Mouse (Mus musculus) kidney, embryonic 14.5 days (tissue): ENCODE measurements around the gene Spata32. TPM values are rescaled to one million over a fixed set of nuclear protein-coding genes. Genes with fewer than 3 reads are reported as not detected.

Experiments
- ATAC-seq: fragments of 200-750 bp; cut with Nextera tagmentation; 2 replicates; pipeline ENCODE4 v1.8.0; 2017; ENCODE audit warnings: moderate number of reproducible peaks, mild to moderate bottlenecking, moderate TSS enrichment, moderate library complexity; ENCODE audit not compliant: low FRiP score, low TSS enrichment
- H3K27ac ChIP-seq: fragments of 300-500 bp; sonication (generic); 2 replicates; pipeline ENCODE4 v1.5.1; 2014; ENCODE audit warnings: low read depth, mild to moderate bottlenecking, low read length, moderate library complexity, mixed read lengths
- H3K27me3 ChIP-seq: fragments of 300-500 bp; sonication (generic); 2 replicates; pipeline ENCODE4 v1.6.1; 2014; ENCODE audit warnings: mild to moderate bottlenecking, low read length; ENCODE audit not compliant: control insufficient read depth, insufficient read depth
- H3K36me3 ChIP-seq: fragments of 300-500 bp; sonication (generic); 2 replicates; pipeline ENCODE4 v1.6.1; 2014; ENCODE audit warnings: low read length, mixed read lengths; ENCODE audit not compliant: control insufficient read depth, insufficient read depth
- H3K4me1 ChIP-seq: fragments of 300-500 bp; sonication (generic); 2 replicates; pipeline ENCODE4 v1.6.1; 2014; ENCODE audit warnings: low read length, mixed read lengths; ENCODE audit not compliant: control insufficient read depth, insufficient read depth
- H3K4me2 ChIP-seq: fragments of 300-500 bp; sonication (generic); replicated peaks from 2 replicates; pipeline ENCODE4 v1.6.1; 2014; ENCODE audit warnings: low read depth, mild to moderate bottlenecking, low read length
- H3K4me3 ChIP-seq: fragments of 300-500 bp; sonication (generic); 2 replicates; pipeline ENCODE4 v1.5.1; 2014; ENCODE audit warnings: mild to moderate bottlenecking, low read length
- H3K9ac ChIP-seq: fragments of 300-500 bp; sonication (generic); 2 replicates; pipeline ENCODE4 v1.6.1; 2014; ENCODE audit warnings: low read depth, mild to moderate bottlenecking, low read length, moderate library complexity
- H3K9me3 ChIP-seq: fragments of 300-500 bp; sonication (generic); 2 replicates; pipeline ENCODE4 v1.6.1; 2016; ENCODE audit warnings: low read length; ENCODE audit not compliant: control insufficient read depth
- WGBS: fragments of 180-500 bp; shearing (Covaris S2); extraction: QIAGEN DNeasy Blood & Tissue Kit; methylation state at CpG from one replicate; pipeline ENCODE4 v1.1.7; 2014; 5-methylcytosine and 5-hydroxymethylcytosine counted together
- polyA plus RNA-seq: library from polyadenylated mRNA; unstranded; fragments of >200 nt; fragmentation: Nextera tagmentation; extraction: Ambion mirVana; gene quantifications from 2 replicates; pipeline ENCODE4 v1.2.1, GENCODE M21; 2014

Gene Spata32
- polyA plus RNA-seq, 1 experiment from 2014 or later: not detected

DNA sequence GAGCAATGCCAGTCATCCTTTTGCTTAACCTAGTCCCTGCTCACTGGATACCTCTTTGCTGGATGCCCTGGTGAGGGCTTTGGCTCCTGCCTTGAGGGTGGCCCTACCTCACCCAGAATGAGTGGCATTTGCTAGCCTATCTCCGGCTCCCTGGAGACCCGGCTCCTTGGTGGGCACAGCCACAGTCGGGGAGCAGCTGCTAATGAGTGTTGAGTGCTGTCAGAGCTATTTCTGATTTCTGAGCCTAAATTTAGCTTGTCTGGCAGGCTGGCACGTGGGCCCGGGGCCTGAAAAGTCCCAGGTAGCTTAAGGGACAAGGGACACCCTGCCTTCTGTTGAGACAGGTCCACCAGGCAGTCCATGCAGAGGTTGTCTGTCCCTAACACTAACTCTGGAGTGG is 41.0 kb downstream of the Spata32 start:
- H3K27ac ChIP-seq: no peak overlapping the region
- no peaks in the 10 kb centered on the region for H3K36me3 ChIP-seq
- 84% methylated on average over 5 of the region's 5 CpGs for WGBS
- H3K27me3 ChIP-seq: peaks cover 6% of the 10 kb centered on the region
- H3K9ac ChIP-seq: no peak overlapping the region
- H3K4me3 ChIP-seq: no peak overlapping the region
- no peaks in the 10 kb centered on the region for H3K9me3 ChIP-seq
- no peak overlapping the region for H3K4me2 ChIP-seq
- peaks cover 13% of the 10 kb centered on the region for H3K4me1 ChIP-seq
- no peak for ATAC-seq

DNA sequence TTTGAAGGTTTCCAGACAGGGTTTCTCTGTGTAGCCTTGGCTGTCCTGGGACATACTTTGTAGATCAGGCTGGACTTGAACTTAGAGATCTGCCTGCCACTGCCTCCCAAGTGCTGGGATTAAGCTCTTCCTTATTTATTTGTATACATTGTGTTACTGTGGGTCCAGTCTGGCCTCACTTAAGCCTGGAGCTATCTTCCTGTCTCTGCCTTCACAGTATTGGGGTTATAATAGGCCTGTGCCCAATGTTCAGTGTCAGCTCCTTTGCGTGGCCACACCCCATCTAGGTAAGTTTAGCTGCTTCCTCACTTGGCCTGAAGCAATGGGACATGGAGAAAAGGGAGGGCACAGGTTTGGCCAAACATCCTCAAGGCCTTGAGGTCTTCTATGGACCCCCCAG is 41.7 kb downstream of the Spata32 start:
- H3K4me2 ChIP-seq: no peak overlapping the region
- no peak overlapping the region for H3K4me3 ChIP-seq
- H3K27me3 ChIP-seq: peaks cover 13% of the 10 kb centered on the region
- no peak overlapping the region for H3K27ac ChIP-seq
- no peaks in the 10 kb centered on the region for H3K9me3 ChIP-seq
- WGBS: 81% methylated on average over 1 of the region's 1 CpGs
- no peak overlapping the region for H3K9ac ChIP-seq
- peaks cover 14% of the 10 kb centered on the region for H3K4me1 ChIP-seq
- H3K36me3 ChIP-seq: no peaks in the 10 kb centered on the region
- no peak for ATAC-seq

DNA sequence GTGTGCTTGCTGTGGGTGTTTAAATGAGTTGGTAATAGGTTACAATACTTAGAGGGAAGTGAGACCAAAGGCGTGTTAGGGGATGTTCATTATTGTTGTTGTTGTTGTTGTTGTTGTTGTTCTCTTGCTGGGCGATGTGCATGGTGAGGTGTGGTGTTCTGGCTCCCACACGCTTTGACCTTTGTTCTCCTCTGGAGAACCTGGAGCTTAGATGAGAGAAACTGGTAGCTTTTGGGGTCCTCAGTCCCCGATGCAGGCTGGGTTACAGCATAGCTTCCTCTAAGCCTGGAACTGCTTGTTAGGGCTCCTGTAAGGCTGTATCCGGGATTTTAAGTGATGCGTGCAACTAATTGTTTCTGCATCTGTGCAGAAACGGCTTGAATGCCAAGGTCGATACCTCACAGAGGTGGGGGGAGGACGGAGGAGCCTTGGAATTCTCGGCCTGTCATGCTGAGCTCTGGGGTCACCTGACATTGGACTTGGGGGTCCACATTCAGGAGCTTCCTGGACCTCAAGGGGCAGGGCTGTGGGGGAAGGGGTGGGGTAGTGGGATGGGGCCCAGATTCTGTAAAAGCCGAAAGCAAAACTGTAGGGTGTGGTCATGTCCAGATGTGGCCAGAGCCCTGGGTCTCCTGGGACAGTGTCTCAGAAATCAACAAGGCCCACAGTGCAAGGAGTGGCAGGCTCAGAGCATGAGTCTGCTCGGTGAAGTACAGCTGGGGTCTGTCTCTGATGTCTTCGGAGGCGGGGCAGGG is 42.4 kb downstream of the Spata32 start:
- WGBS: 67% methylated on average over 14 of the region's 14 CpGs
- Histone ChIP-seq H3K4me3 (no peak overlapping the region), H3K27ac (no peak overlapping the region), H3K4me2 (no peak overlapping the region), H3K9ac (no peak overlapping the region), H3K4me1 (peaks cover 14% of the 10 kb centered on the region), H3K27me3 (peaks cover 19% of the 10 kb centered on the region), H3K36me3 (no peaks in the 10 kb centered on the region), H3K9me3 (no peaks in the 10 kb centered on the region)
- no peak for ATAC-seq

- peaks cover 29% of the 10 kb centered on the region for H3K27me3 ChIP-seq
- no peak overlapping the region for H3K9ac ChIP-seq
- H3K27ac ChIP-seq: no peak overlapping the region
These were observed 43.3 kb downstream of the Spata32 start for GRCm38 (mm10) chr11:103174891-103175391.

GRCm38 (mm10) chr11:103174411-103174832 is 43.8 kb downstream of the Spata32 start:
- H3K27ac ChIP-seq: no peak overlapping the region
- H3K36me3 ChIP-seq: no peaks in the 10 kb centered on the region
- 74% methylated on average over 5 of the region's 5 CpGs for WGBS
- no peak for ATAC-seq
- H3K4me3 ChIP-seq: no peak overlapping the region
- no peaks in the 10 kb centered on the region for H3K9me3 ChIP-seq
- no peak overlapping the region for H3K4me2 ChIP-seq
- peaks cover 34% of the 10 kb centered on the region for H3K27me3 ChIP-seq
- no peak overlapping the region for H3K9ac ChIP-seq
- peaks cover 19% of the 10 kb centered on the region for H3K4me1 ChIP-seq

More at GRCm38 (mm10) chr11:103174891-103175391, 43.3 kb downstream of the Spata32 start:
- Histone ChIP-seq H3K36me3 (no peaks in the 10 kb centered on the region), H3K4me1 (peaks cover 19% of the 10 kb centered on the region), H3K4me2 (no peak overlapping the region), H3K4me3 (no peak overlapping the region), H3K9me3 (no peaks in the 10 kb centered on the region)
- 24% methylated on average over 8 of the region's 8 CpGs for WGBS
- ATAC-seq: 0 out of 2 replicates have a peak, but pooled peaks have one; percentile 29

GRCm38 (mm10) chr11:103173771-103174344 is 44.4 kb downstream of the Spata32 start:
- 90% methylated on average over 11 of the region's 11 CpGs for WGBS
- ATAC-seq: no peak
- Histone ChIP-seq H3K4me2 (no peak overlapping the region), H3K36me3 (no peaks in the 10 kb centered on the region), H3K27me3 (peaks cover 36% of the 10 kb centered on the region), H3K9me3 (no peaks in the 10 kb centered on the region), H3K27ac (no peak overlapping the region), H3K4me1 (peaks cover 19% of the 10 kb centered on the region), H3K4me3 (no peak overlapping the region), H3K9ac (no peak overlapping the region)

GRCm38 (mm10) chr11:103173041-103173770 is 45.0 kb downstream of the Spata32 start:
- WGBS: 83% methylated on average over 7 of the region's 7 CpGs
- H3K27me3 ChIP-seq: peaks cover 36% of the 10 kb centered on the region

DNA sequence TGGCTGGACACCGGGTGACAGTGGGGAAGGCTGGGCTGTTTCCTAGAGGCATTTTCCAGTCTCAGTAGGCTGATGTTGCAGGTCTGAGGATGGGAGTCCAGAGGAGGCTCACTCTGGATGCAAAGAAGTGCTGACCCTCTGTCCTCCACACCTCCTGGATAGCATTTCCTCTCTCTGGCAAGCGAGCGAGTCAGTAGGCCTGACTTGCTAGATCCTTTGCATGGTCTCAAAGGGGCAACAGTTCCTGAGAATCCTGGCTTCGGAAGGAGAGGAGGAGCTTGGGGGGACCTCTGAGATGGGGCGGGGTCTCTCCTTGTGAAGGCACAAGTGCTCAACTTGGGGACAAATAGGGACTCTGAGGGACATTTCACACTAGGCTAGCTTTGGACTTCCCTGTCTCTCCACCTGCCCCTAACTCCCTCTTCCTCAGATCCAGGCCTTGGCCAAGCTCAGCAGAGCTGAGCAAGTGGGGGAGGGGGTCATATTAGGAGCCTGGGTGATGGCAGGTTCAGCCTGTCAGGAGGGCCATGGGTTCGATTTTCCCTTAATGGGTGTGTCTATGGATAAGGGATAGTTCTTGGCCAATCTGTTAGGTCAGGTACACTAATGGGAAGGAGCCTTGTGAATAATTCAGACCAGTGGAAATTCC is 45.7 kb downstream of the Spata32 start:
- Histone ChIP-seq H3K4me1 (peaks cover 19% of the 10 kb centered on the region), H3K27ac (no peak overlapping the region)
- 58% methylated on average over 6 of the region's 6 CpGs for WGBS

More at GRCm38 (mm10) chr11:103173041-103173770, 45.0 kb downstream of the Spata32 start:
- no peak overlapping the region for H3K4me3 ChIP-seq
- ATAC-seq: no peak
- H3K9ac ChIP-seq: no peak overlapping the region
- no peaks in the 10 kb centered on the region for H3K9me3 ChIP-seq
- H3K27ac ChIP-seq: no peak overlapping the region
- no peak overlapping the region for H3K4me2 ChIP-seq
- peaks cover 19% of the 10 kb centered on the region for H3K4me1 ChIP-seq
- H3K36me3 ChIP-seq: no peaks in the 10 kb centered on the region

More for the DNA sequence above, 45.7 kb downstream of the Spata32 start:
- Histone ChIP-seq H3K27me3 (peaks cover 36% of the 10 kb centered on the region), H3K36me3 (no peaks in the 10 kb centered on the region), H3K9ac (no peak overlapping the region), H3K4me3 (no peak overlapping the region), H3K9me3 (no peaks in the 10 kb centered on the region), H3K4me2 (no peak overlapping the region; the same call in 1 of the 2 replicates)
- ATAC-seq: no peak
